Mouse (Mus musculus) forebrain, embryonic 11.5 days (tissue): ENCODE data around the gene Zc3h8. TPM values are rescaled to one million over a fixed set of nuclear protein-coding genes. Genes with fewer than 3 reads are reported as not detected.

Experiments used
- ATAC-seq: fragments of 200-750 bp; cut with Nextera tagmentation; replicated peaks from 2 replicates; pipeline ENCODE4 v1.8.0; 2017; ENCODE audit warnings: moderate TSS enrichment; ENCODE audit not compliant: low FRiP score
- DNase-seq: peaks from one replicate; pipeline ENCODE4 v3.0.0-alpha.2; 2017; ENCODE audit warnings: low spot score
- H3K27ac ChIP-seq: fragments of 300-500 bp; sonication (generic); 2 replicates; pipeline ENCODE4 v1.5.1; 2014; ENCODE audit warnings: low read depth, low read length
- H3K27me3 ChIP-seq: fragments of 300-500 bp; sonication (generic); 2 replicates; pipeline ENCODE4 v1.6.1; 2014; ENCODE audit warnings: mild to moderate bottlenecking, low read length, mixed read lengths; ENCODE audit not compliant: control insufficient read depth, insufficient read depth
- H3K36me3 ChIP-seq: fragments of 300-500 bp; sonication (generic); 2 replicates; pipeline ENCODE4 v1.6.1; 2014; ENCODE audit warnings: mild to moderate bottlenecking, low read length, moderate library complexity, mixed read lengths; ENCODE audit not compliant: control insufficient read depth, insufficient read depth
- H3K4me1 ChIP-seq: fragments of 300-500 bp; sonication (generic); replicated peaks from 2 replicates; pipeline ENCODE4 v1.6.1; 2014; ENCODE audit warnings: low read length, mixed read lengths; ENCODE audit not compliant: control insufficient read depth, insufficient read depth
- H3K4me2 ChIP-seq: fragments of 300-500 bp; sonication (generic); 2 replicates; pipeline ENCODE4 v1.6.1; 2014; ENCODE audit warnings: low read depth, mild to moderate bottlenecking, low read length, moderate library complexity, mixed read lengths; ENCODE audit not compliant: severe bottlenecking
- H3K4me3 ChIP-seq: fragments of 300-500 bp; sonication (generic); 2 replicates; pipeline ENCODE4 v1.5.1; 2014; ENCODE audit warnings: low read depth, low read length
- H3K9ac ChIP-seq: fragments of 300-500 bp; sonication (generic); 2 replicates; pipeline ENCODE4 v1.6.1; 2014; ENCODE audit warnings: low read length
- H3K9me3 ChIP-seq: fragments of 300-500 bp; sonication (generic); 2 replicates; pipeline ENCODE4 v1.6.1; 2016; ENCODE audit warnings: low read length, mixed read lengths; ENCODE audit not compliant: control insufficient read depth
- WGBS: fragments of 180-500 bp; shearing (Covaris S2); extraction: QIAGEN DNeasy Blood & Tissue Kit; methylation state at CpG from one replicate; pipeline ENCODE4 v1.1.7; 2014; 5-methylcytosine and 5-hydroxymethylcytosine counted together
- polyA plus RNA-seq: library from polyadenylated mRNA; unstranded; fragments of >200 nt; fragmentation: Nextera tagmentation; extraction: Ambion mirVana; gene quantifications from 2 replicates; pipeline ENCODE4 v1.2.1, GENCODE M21; 2014

The Zc3h8 gene
- polyA plus RNA-seq, 1 experiment from 2014 or later, result 10.8 TPM

- H3K4me1 ChIP-seq, result no peaks in the 10 kb centered on the region
- ATAC-seq (no peak), DNase-seq (no peak)
- H3K27ac ChIP-seq, result no peak overlapping the region
- no peaks in the 10 kb centered on the region for H3K9me3 ChIP-seq
- 90% methylated on average over 4 of the region's 4 CpGs for WGBS
- no peaks in the 10 kb centered on the region for H3K27me3 ChIP-seq
- H3K36me3 ChIP-seq, result no peaks in the 10 kb centered on the region
- H3K9ac ChIP-seq, result no peak overlapping the region
- no peak overlapping the region for H3K4me3 ChIP-seq
- H3K4me2 ChIP-seq, result no peak overlapping the region
These were observed 28.9 kb downstream of the Zc3h8 start for GRCm38 (mm10) chr2:128914978-128915377.

- ATAC-seq (no peak), DNase-seq (no peak)
- Histone ChIP-seq H3K4me2 (no peak overlapping the region), H3K9ac (no peak overlapping the region), H3K4me1 (no peaks in the 10 kb centered on the region), H3K36me3 (no peaks in the 10 kb centered on the region), H3K27ac (no peak overlapping the region), H3K27me3 (no peaks in the 10 kb centered on the region), H3K9me3 (no peaks in the 10 kb centered on the region), H3K4me3 (no peak overlapping the region)
- 85% methylated on average over 3 of the region's 3 CpGs for WGBS
These were observed 40.2 kb downstream of the Zc3h8 start for GRCm38 (mm10) chr2:128903661-128904060.

- H3K4me1 ChIP-seq, result no peaks in the 10 kb centered on the region
- WGBS, result 88% methylated on average over 6 of the region's 6 CpGs
- H3K9ac ChIP-seq, result no peak overlapping the region
- no peak overlapping the region for H3K4me3 ChIP-seq
- H3K27me3 ChIP-seq, result no peaks in the 10 kb centered on the region
- no peak overlapping the region for H3K27ac ChIP-seq
- ATAC-seq, result no peak
- DNase-seq, result no peak
- H3K4me2 ChIP-seq, result no peak overlapping the region
- H3K36me3 ChIP-seq, result no peaks in the 10 kb centered on the region
- no peaks in the 10 kb centered on the region for H3K9me3 ChIP-seq
These were observed 41.0 kb downstream of the Zc3h8 start for GRCm38 (mm10) chr2:128902843-128903242.

- H3K27me3 ChIP-seq, result no peaks in the 10 kb centered on the region
- H3K36me3 ChIP-seq, result no peaks in the 10 kb centered on the region
- H3K9ac ChIP-seq, result peak overlapping the region; percentile 51
- peaks cover 4% of the 10 kb centered on the region; the same call in 1 of the 2 replicates for H3K9me3 ChIP-seq
- H3K27ac ChIP-seq, result no peak overlapping the region
- H3K4me1 ChIP-seq, result 0 out of 2 replicates have a peak, but pooled peaks cover 2% of the 10 kb centered on the region
- ATAC-seq (peak; percentile 42; the same call in 1 of the 2 replicates), DNase-seq (peak; percentile 64)
- 5% methylated on average over 35 of the region's 37 CpGs for WGBS
- peak overlapping the region; percentile 28 for H3K4me3 ChIP-seq
- H3K4me2 ChIP-seq, result peak overlapping the region; percentile 71
These were observed 51.6 kb downstream of the Zc3h8 start for GRCm38 (mm10) chr2:128892180-128892721.

- no peak overlapping the region for H3K9ac ChIP-seq
- no peak overlapping the region for H3K4me2 ChIP-seq
- H3K27me3 ChIP-seq, result no peaks in the 10 kb centered on the region
- H3K27ac ChIP-seq, result no peak overlapping the region
- 93% methylated on average over 4 of the region's 4 CpGs for WGBS
- peaks cover 4% of the 10 kb centered on the region; the same call in 1 of the 2 replicates for H3K9me3 ChIP-seq
- no peak for DNase-seq
- no peak overlapping the region for H3K4me3 ChIP-seq
- no peaks in the 10 kb centered on the region for H3K36me3 ChIP-seq
- 0 out of 2 replicates have a peak, but pooled peaks cover 2% of the 10 kb centered on the region for H3K4me1 ChIP-seq
- ATAC-seq, result no peak
These were observed 53.1 kb downstream of the Zc3h8 start for GRCm38 (mm10) chr2:128890661-128891335.

GRCm38 (mm10) chr2:128887866-128888550 is 55.9 kb downstream of the Zc3h8 start:
- H3K9ac ChIP-seq, result no peak overlapping the region
- H3K9me3 ChIP-seq, result peaks cover 4% of the 10 kb centered on the region; the same call in 1 of the 2 replicates
- H3K4me1 ChIP-seq, result 0 out of 2 replicates have a peak, but pooled peaks cover 2% of the 10 kb centered on the region
- ATAC-seq (no peak), DNase-seq (no peak)
- no peaks in the 10 kb centered on the region for H3K36me3 ChIP-seq
- H3K4me2 ChIP-seq, result no peak overlapping the region
- no peak overlapping the region for H3K27ac ChIP-seq
- no peak overlapping the region for H3K4me3 ChIP-seq
- WGBS, result 63% methylated on average over 6 of the region's 6 CpGs
- no peaks in the 10 kb centered on the region for H3K27me3 ChIP-seq

- no peak overlapping the region for H3K4me2 ChIP-seq
- H3K9me3 ChIP-seq, result no peaks in the 10 kb centered on the region
- no peak for ATAC-seq
- DNase-seq, result no peak
- no peak overlapping the region for H3K27ac ChIP-seq
- no peak overlapping the region for H3K4me3 ChIP-seq
- no peaks in the 10 kb centered on the region for H3K36me3 ChIP-seq
- 80% methylated on average over 8 of the region's 8 CpGs for WGBS
- H3K4me1 ChIP-seq, result no peaks in the 10 kb centered on the region
- no peak overlapping the region for H3K9ac ChIP-seq
- no peaks in the 10 kb centered on the region for H3K27me3 ChIP-seq
These were observed 58.6 kb downstream of the Zc3h8 start for GRCm38 (mm10) chr2:128885225-128885811.

DNA sequence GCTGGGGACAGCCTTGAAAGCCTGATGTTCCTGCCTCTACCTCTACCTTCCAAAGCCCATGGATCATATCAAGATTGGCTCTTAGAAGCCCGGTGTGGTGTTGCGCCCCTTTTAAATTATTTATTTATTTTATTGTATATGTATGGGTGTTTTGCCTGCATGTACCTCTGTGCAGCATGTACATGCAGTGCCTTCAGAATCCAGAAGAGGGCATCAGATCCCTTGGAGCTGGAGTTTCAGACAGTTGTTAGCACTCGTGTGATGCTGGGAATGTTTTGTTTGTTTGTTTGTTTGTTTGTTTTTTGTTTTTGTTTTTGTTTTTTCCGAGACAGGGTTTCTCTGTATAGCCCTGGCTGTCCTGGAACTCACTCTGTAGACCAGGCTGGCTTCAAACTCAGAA is 62.6 kb downstream of the Zc3h8 start:
- H3K9ac ChIP-seq, result no peak overlapping the region
- H3K4me3 ChIP-seq, result no peak overlapping the region
- H3K9me3 ChIP-seq, result no peaks in the 10 kb centered on the region
- ATAC-seq (no peak), DNase-seq (no peak)
- no peaks in the 10 kb centered on the region for H3K27me3 ChIP-seq
- H3K27ac ChIP-seq, result no peak overlapping the region
- 69% methylated on average over 4 of the region's 4 CpGs for WGBS
- no peak overlapping the region for H3K4me2 ChIP-seq
- no peaks in the 10 kb centered on the region for H3K36me3 ChIP-seq
- H3K4me1 ChIP-seq, result no peaks in the 10 kb centered on the region
